13 mouse cellular contexts compared by ENCODE assay signal in the genomic region with DNA sequence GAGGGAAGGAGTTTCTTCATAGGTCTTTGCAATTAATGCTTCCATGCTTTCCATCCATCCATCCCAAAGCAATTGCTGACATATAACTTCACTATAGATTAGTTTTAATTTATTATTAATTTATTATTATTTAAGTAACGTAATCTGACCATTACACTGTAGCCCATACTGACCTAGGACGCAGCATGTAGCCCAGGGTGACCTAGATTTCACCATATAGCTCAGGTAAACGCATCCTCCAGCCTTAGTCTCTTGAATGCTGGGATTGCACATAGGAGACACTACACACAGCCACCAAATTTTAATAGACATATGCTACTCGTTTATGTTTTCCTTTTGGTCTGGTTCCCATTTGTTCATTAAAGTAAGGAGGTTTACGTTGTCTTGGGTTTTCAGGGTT. TPM values are rescaled to one million over a fixed set of nuclear protein-coding genes. Genes with fewer than 3 reads are reported as not detected.
DNase-seq lines count a peak whose midpoint lies in the region; ATAC-seq lines count a peak whose summit lies in the region.
"Had no signal": no experiment of that assay in that cellular context is flagged by ENCODE, and none has a peak within 500 bp of the region (broad histone marks: within the 10 kb centered on the region; RNA-seq: fewer than 3 reads in every experiment).

No protein-coding gene starts in this region.

- peak overlapping the region; percentile 64; the same call in 1 of the 2 replicates for H3K4me2 ChIP-seq in heart, embryonic 14.5 days (ENCODE audit: low read length)
- peak overlapping the region; percentile 50; the same call in 1 of the 2 replicates for H3K4me2 ChIP-seq in embryonic facial prominence, embryonic 14.5 days (ENCODE audit: low read depth, low read length)
- peak overlapping the region; percentile 57 for H3K4me2 ChIP-seq in hindbrain, embryonic 15.5 days
- peak overlapping the region; percentile 53 for H3K4me2 ChIP-seq in neural tube, embryonic 12.5 days (replicated peaks)

- WGBS in heart, embryonic 14.5 days, result 90% methylated on average over 5 of the region's 5 CpGs
- 59% methylated on average over 5 of the region's 5 CpGs for WGBS in embryonic facial prominence, embryonic 14.5 days
- WGBS in hindbrain, embryonic 15.5 days, result 81% methylated on average over 5 of the region's 5 CpGs
- 84% methylated on average over 5 of the region's 5 CpGs for WGBS in neural tube, embryonic 12.5 days

- no peak overlapping the region for H3K9ac ChIP-seq in heart, embryonic 14.5 days (ENCODE audit: low read length)
- no peak overlapping the region for H3K9ac ChIP-seq in embryonic facial prominence, embryonic 14.5 days (ENCODE audit: low read depth, low read length)
- H3K9ac ChIP-seq in hindbrain, embryonic 15.5 days, result no peak overlapping the region
- H3K9ac ChIP-seq in neural tube, embryonic 12.5 days, result no peak overlapping the region

- no peaks in the 10 kb centered on the region for H3K9me3 ChIP-seq in heart, embryonic 14.5 days (ENCODE audit: control insufficient read depth, low read length)
- H3K9me3 ChIP-seq in embryonic facial prominence, embryonic 14.5 days (ENCODE audit: control insufficient read depth, low read length), result no peaks in the 10 kb centered on the region
- no peaks in the 10 kb centered on the region for H3K9me3 ChIP-seq in hindbrain, embryonic 15.5 days
- H3K9me3 ChIP-seq in neural tube, embryonic 12.5 days, result no peaks in the 10 kb centered on the region

- DNase-seq in heart, postnatal 4 days, result no peak
- DNase-seq in embryonic facial prominence, embryonic 14.5 days (ENCODE audit: low spot score), result no peak
- no peak for DNase-seq in cerebellum, adult 8-10 months
- no peak for DNase-seq in spleen, postnatal 10 days (ENCODE audit: low spot score in 2 of 2)
- DNase-seq in embryo, embryonic 9.5 days (ENCODE audit: extremely low spot score), result no peak
- DNase-seq: gastrocnemius, postnatal 14 days; kidney, adult 2 months; layer of hippocampus, adult 9-11 months; lung, adult 18-20 months; thymus, postnatal 4 days had no signal

- no peak for ATAC-seq in heart, embryonic 14.5 days (ENCODE audit: insufficient number of reproducible peaks, insufficient read depth, low FRiP score, low read depth)
- no peak for ATAC-seq in embryonic facial prominence, embryonic 14.5 days (ENCODE audit: low read depth)
- ATAC-seq in hindbrain, embryonic 15.5 days (ENCODE audit: low FRiP score, low read depth), result no peak
- ATAC-seq in neural tube, embryonic 12.5 days (ENCODE audit: low FRiP score, low read depth), result no peak

- H3K4me1 ChIP-seq in heart, embryonic 14.5 days (ENCODE audit: control insufficient read depth in 2 of 2, insufficient read depth in 2 of 2, low read length in 2 of 2), result peaks cover 0 to 5% of the 10 kb centered on the region in 2 experiments; a peak in 2 of 4 replicates
- H3K4me1 ChIP-seq in embryonic facial prominence, embryonic 14.5 days (ENCODE audit: control insufficient read depth, insufficient read depth, low read length), result no peaks in the 10 kb centered on the region
- peaks cover 13% of the 10 kb centered on the region for H3K4me1 ChIP-seq in hindbrain, embryonic 15.5 days (replicated peaks)
- no peaks in the 10 kb centered on the region; the same call in 1 of the 2 replicates for H3K4me1 ChIP-seq in neural tube, embryonic 12.5 days

- no peaks in the 10 kb centered on the region for H3K27me3 ChIP-seq in heart, embryonic 14.5 days (ENCODE audit: control insufficient read depth, insufficient read depth, low read length)
- no peaks in the 10 kb centered on the region for H3K27me3 ChIP-seq in embryonic facial prominence, embryonic 14.5 days (replicated peaks; ENCODE audit: control insufficient read depth, insufficient read depth, low read length)
- no peaks in the 10 kb centered on the region for H3K27me3 ChIP-seq in hindbrain, embryonic 15.5 days
- H3K27me3 ChIP-seq in neural tube, embryonic 12.5 days (replicated peaks), result no peaks in the 10 kb centered on the region

- no peak overlapping the region for H3K27ac ChIP-seq in heart, embryonic 14.5 days (replicated peaks in 1 of 2; ENCODE audit: control insufficient read depth in 1 of 2, insufficient read depth in 1 of 2, low read depth in 2 of 2, low read length in 2 of 2)
- no peak overlapping the region for H3K27ac ChIP-seq in embryonic facial prominence, embryonic 14.5 days (replicated peaks; ENCODE audit: low read depth, low read length)
- H3K27ac ChIP-seq in hindbrain, embryonic 15.5 days (replicated peaks), result no peak overlapping the region
- no peak overlapping the region for H3K27ac ChIP-seq in neural tube, embryonic 12.5 days

- H3K36me3 ChIP-seq in heart, embryonic 14.5 days (ENCODE audit: control insufficient read depth, insufficient read depth, low read length), result peaks cover 10% of the 10 kb centered on the region
- peaks cover 4% of the 10 kb centered on the region; the same call in 1 of the 2 replicates for H3K36me3 ChIP-seq in embryonic facial prominence, embryonic 14.5 days (ENCODE audit: control insufficient read depth, insufficient read depth, low read length)
- H3K36me3 ChIP-seq in hindbrain, embryonic 15.5 days, result no peaks in the 10 kb centered on the region
- H3K36me3 ChIP-seq in neural tube, embryonic 12.5 days, result no peaks in the 10 kb centered on the region

- no peak overlapping the region for H3K4me3 ChIP-seq in heart, embryonic 14.5 days (ENCODE audit: control insufficient read depth in 1 of 2, insufficient read depth in 1 of 2, low read depth in 1 of 2, low read length in 2 of 2)
- no peak overlapping the region for H3K4me3 ChIP-seq in embryonic facial prominence, embryonic 14.5 days (ENCODE audit: low read depth, low read length)
- H3K4me3 ChIP-seq in hindbrain, embryonic 15.5 days, result no peak overlapping the region
- no peak overlapping the region for H3K4me3 ChIP-seq in neural tube, embryonic 12.5 days

RNA-seq across cellular contexts. Expression of gene Vcam1, which starts 23.8 kb away (rescaled TPM):
- 75.8 and 82.9 TPM in 2 replicates for polyA plus RNA-seq in heart, embryonic 14.5 days (2014; fragmentation: Nextera tagmentation; extraction: Ambion mirVana)
- total RNA-seq in heart, postnatal 4 days (2021), result 10 to 100 TPM; 28.4 to 31.9 TPM
- polyA plus RNA-seq in embryonic facial prominence, embryonic 14.5 days (2014; fragmentation: Nextera tagmentation; extraction: Ambion mirVana), result 64.7 and 75.6 TPM in 2 replicates
- 36.2 TPM in 2 replicates for polyA plus RNA-seq in hindbrain, embryonic 15.5 days (2015; fragmentation: Nextera tagmentation; extraction: Ambion mirVana)
- polyA plus RNA-seq in neural tube, embryonic 12.5 days (2016; fragmentation: Nextera tagmentation; extraction: Ambion mirVana), result 41.9 and 51.0 TPM in 2 replicates
